Mouse (Mus musculus) liver, embryonic 14.5 days (tissue): ENCODE data around the gene Cideb.

Experiments used
- CTCF ChIP-seq: IDR thresholded peaks from 2 replicates; pipeline ENCODE4 v1.5.1; 2016; ENCODE audit warnings: antibody characterized with exemption, low read depth, control low read depth
- EP300 ChIP-seq: IDR thresholded peaks from 2 replicates; pipeline ENCODE4 v1.6.1; 2016; ENCODE audit warnings: antibody characterized with exemption, low read depth

DNA sequence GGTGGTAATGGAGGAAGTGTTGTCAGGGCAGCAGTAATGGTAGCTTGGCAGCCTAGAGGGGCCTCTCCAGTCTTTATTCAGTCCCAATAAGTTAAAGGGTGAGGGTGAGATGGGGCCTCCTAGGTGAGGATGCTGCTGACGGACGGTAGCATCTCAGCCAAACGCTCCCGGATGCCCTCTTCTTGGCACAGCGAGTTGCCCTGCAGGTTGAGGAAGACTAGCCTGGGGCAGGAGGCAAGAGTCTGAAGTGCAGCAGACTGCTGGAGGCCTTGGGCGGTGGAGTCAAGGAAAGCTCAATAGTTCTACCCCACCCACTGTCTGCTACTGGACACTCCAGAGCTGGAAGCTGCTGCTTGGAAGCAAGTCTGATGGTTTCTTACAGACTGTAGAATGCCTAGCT lies 42.0 kb downstream of the Cideb start:
- TF ChIP-seq CTCF (no peak), EP300 (no peak)
